Comparison of ENCODE assay signal across 9 mouse cellular contexts in genomic region chr1:177620501-177621099, GRCm38 (mm10).
A peak's percentile ranks its signal among the peaks of the same experiment; 100 is the strongest.
DNase-seq lines count a peak whose midpoint lies in the region; ATAC-seq and TF ChIP-seq lines count a peak whose summit lies in the region.
"Had no signal": no experiment of that assay in that cellular context is flagged by ENCODE, and none has a peak within 500 bp of the region (broad histone marks: within the 10 kb centered on the region; RNA-seq: fewer than 3 reads in every experiment).

No protein-coding gene starts in this region.

- no peaks in the 10 kb centered on the region for H3K36me3 ChIP-seq in forebrain, embryonic 16.5 days (ENCODE audit: control insufficient read depth, insufficient read depth)
- H3K36me3 ChIP-seq: heart, embryonic 12.5 days had no signal

- 88% methylated on average over 15 of the region's 15 CpGs for WGBS in lung, adult 2 months
- 65% methylated on average over 15 of the region's 15 CpGs for WGBS in forebrain, embryonic 16.5 days

- no peak overlapping the region for H3K4me3 ChIP-seq in lung, adult 2 months (replicated peaks; ENCODE audit: extremely low read depth, low read depth, low read length)
- no peak overlapping the region for H3K4me3 ChIP-seq in forebrain, embryonic 16.5 days (replicated peaks; ENCODE audit: low read length)
- H3K4me3 ChIP-seq: heart, embryonic 12.5 days had no signal

- H3K9me3 ChIP-seq in forebrain, embryonic 16.5 days (ENCODE audit: control insufficient read depth, low read length) = no peaks in the 10 kb centered on the region
- H3K9me3 ChIP-seq: heart, embryonic 12.5 days had no signal

- no peak for ATAC-seq in CD4-positive, CD25-positive, alpha-beta regulatory T cell, adult 4 months
- peak; percentile 82 for ATAC-seq in cerebellum, adult (ENCODE audit: insufficient number of reproducible peaks, low FRiP score, low TSS enrichment)
- ATAC-seq in forebrain, embryonic 16.5 days = peak; percentile 88
- no peak for ATAC-seq in erythroid progenitor cell, adult 5-6 weeks (replicated peaks; ENCODE audit: low FRiP score, poor library complexity, severe bottlenecking)

- no peak for TF ChIP-seq POLR2A in lung, adult 2 months (IDR thresholded peaks at IDR 0.05; ENCODE audit: borderline replicate concordance, extremely low read depth, low read depth, low read length)

- H3K9ac ChIP-seq in forebrain, embryonic 16.5 days (replicated peaks; ENCODE audit: low read depth, low read length) = no peak overlapping the region
- H3K9ac ChIP-seq: heart, embryonic 12.5 days had no signal

- peaks cover 4% of the 10 kb centered on the region for H3K4me1 ChIP-seq in lung, adult 2 months (ENCODE audit: control insufficient read depth, insufficient read depth, low read length)
- peaks cover 8% of the 10 kb centered on the region; the same call in 1 of the 2 replicates for H3K4me1 ChIP-seq in forebrain, embryonic 16.5 days (replicated peaks; ENCODE audit: control insufficient read depth, insufficient read depth, low read length)

- no peak overlapping the region for H3K27ac ChIP-seq in forebrain, embryonic 16.5 days (ENCODE audit: low read length)

- H3K4me2 ChIP-seq in forebrain, embryonic 16.5 days (ENCODE audit: low read length) = no peak overlapping the region
- H3K4me2 ChIP-seq: heart, embryonic 12.5 days had no signal

- 0 out of 2 replicates have a peak, but pooled peaks have one; percentile 7 for TF ChIP-seq CTCF in lung, adult 2 months (IDR thresholded peaks at IDR 0.05; ENCODE audit: insufficient read depth, low read length)

- no peaks in the 10 kb centered on the region for H3K27me3 ChIP-seq in forebrain, embryonic 16.5 days (replicated peaks; ENCODE audit: control insufficient read depth, insufficient read depth, low read length)
- H3K27me3 ChIP-seq: heart, embryonic 12.5 days had no signal

- DNase-seq in CD4-positive, CD25-positive, alpha-beta regulatory T cell, adult 2 months (ENCODE audit: low read depth, low spot score) = peak; percentile 11
- no peak for DNase-seq in lung, adult 2 months
- DNase-seq in lung, adult 18-20 months = no peak
- DNase-seq in layer of hippocampus, adult 18-20 months (ENCODE audit: low spot score in 2 of 2) = no peak

Comparison
In these comparisons a context has a peak if more than half of its experiments do, and no peak if none do; other contexts are left out.
1. ATAC-seq: peak in cerebellum, adult (single experiment) and forebrain, embryonic 16.5 days (single experiment); none in CD4-positive, CD25-positive, alpha-beta regulatory T cell, adult 4 months (single experiment) and erythroid progenitor cell, adult 5-6 weeks (single experiment).